Mouse (Mus musculus): ENCODE data around the gene Epb41l1. TPM values are rescaled to one million over a fixed set of nuclear protein-coding genes. Genes with fewer than 3 reads are reported as not detected.

Epb41l1 gene
- polyA plus RNA-seq, 1 experiment from 2014 or later, result 4.0 TPM

- no peak overlapping the region for H3K4me2 ChIP-seq (ENCODE audit: low read depth, low read length)
- no peaks in the 10 kb centered on the region; the same call in 1 of the 2 replicates for H3K4me1 ChIP-seq (ENCODE audit: control insufficient read depth, insufficient read depth, low read length)
- no peak for ATAC-seq (ENCODE audit: low read depth)
- no peak for DNase-seq (ENCODE audit: low spot score)
- H3K27ac ChIP-seq (replicated peaks; ENCODE audit: low read depth, low read length), result no peak overlapping the region
- no peak overlapping the region for H3K4me3 ChIP-seq (ENCODE audit: low read depth, low read length)
- WGBS, result 63% methylated on average over 11 of the region's 11 CpGs
- no peaks in the 10 kb centered on the region for H3K27me3 ChIP-seq (replicated peaks; ENCODE audit: control insufficient read depth, insufficient read depth, low read length)
- no peak overlapping the region for H3K9ac ChIP-seq (ENCODE audit: low read depth, low read length)
- no peaks in the 10 kb centered on the region for H3K9me3 ChIP-seq (ENCODE audit: control insufficient read depth, low read length)
- H3K36me3 ChIP-seq (ENCODE audit: control insufficient read depth, insufficient read depth, low read length), result no peaks in the 10 kb centered on the region
Measured at GRCm38 (mm10) chr2:156584154-156584796, 163.6 kb downstream of the Epb41l1 start.

GRCm38 (mm10) chr2:156584797-156585471, 164.2 kb downstream of the Epb41l1 start:
- H3K9ac ChIP-seq (ENCODE audit: low read depth, low read length), result no peak overlapping the region
- H3K27me3 ChIP-seq (replicated peaks; ENCODE audit: control insufficient read depth, insufficient read depth, low read length), result no peaks in the 10 kb centered on the region
- H3K4me2 ChIP-seq (ENCODE audit: low read depth, low read length), result no peak overlapping the region
- ATAC-seq (ENCODE audit: low read depth), result no peak
- 39% methylated on average over 14 of the region's 14 CpGs for WGBS
- no peaks in the 10 kb centered on the region; the same call in 1 of the 2 replicates for H3K4me1 ChIP-seq (ENCODE audit: control insufficient read depth, insufficient read depth, low read length)
- no peaks in the 10 kb centered on the region for H3K9me3 ChIP-seq (ENCODE audit: control insufficient read depth, low read length)
- H3K27ac ChIP-seq (replicated peaks; ENCODE audit: low read depth, low read length), result no peak overlapping the region
- no peaks in the 10 kb centered on the region for H3K36me3 ChIP-seq (ENCODE audit: control insufficient read depth, insufficient read depth, low read length)
- no peak overlapping the region for H3K4me3 ChIP-seq (ENCODE audit: low read depth, low read length)
- DNase-seq (ENCODE audit: low spot score), result no peak

- H3K36me3 ChIP-seq (ENCODE audit: control insufficient read depth, insufficient read depth, low read length), result no peaks in the 10 kb centered on the region
- no peaks in the 10 kb centered on the region for H3K9me3 ChIP-seq (ENCODE audit: control insufficient read depth, low read length)
- WGBS, result 88% methylated on average over 9 of the region's 9 CpGs
- no peaks in the 10 kb centered on the region for H3K27me3 ChIP-seq (replicated peaks; ENCODE audit: control insufficient read depth, insufficient read depth, low read length)
- no peak overlapping the region for H3K4me2 ChIP-seq (ENCODE audit: low read depth, low read length)
- DNase-seq (ENCODE audit: low spot score), result no peak
- H3K4me3 ChIP-seq (ENCODE audit: low read depth, low read length), result no peak overlapping the region
- H3K27ac ChIP-seq (replicated peaks; ENCODE audit: low read depth, low read length), result no peak overlapping the region
- no peak overlapping the region for H3K9ac ChIP-seq (ENCODE audit: low read depth, low read length)
- no peaks in the 10 kb centered on the region; the same call in 1 of the 2 replicates for H3K4me1 ChIP-seq (ENCODE audit: control insufficient read depth, insufficient read depth, low read length)
- no peak for ATAC-seq (ENCODE audit: low read depth)
Measured at GRCm38 (mm10) chr2:156589481-156589880, 168.8 kb downstream of the Epb41l1 start.

Small RNAs within 50 kb of the gene (microRNA-seq; reads per million reads assigned to microRNA genes)
- gene Gm22758 (ENCODE audit: borderline number of aligned reads), result not detected

Other genes starting within 250 kb of the Epb41l1 start
- 561 and 619 TPM in 2 replicates for gene Rbm39, start 240.7 kb upstream of the Epb41l1 start, polyA plus RNA-seq (2014; fragmentation: Nextera tagmentation; extraction: Ambion mirVana)
- 69.8 and 76.1 TPM in 2 replicates for gene Phf20, start 224.4 kb upstream of the Epb41l1 start, polyA plus RNA-seq (2014; fragmentation: Nextera tagmentation; extraction: Ambion mirVana)
- 3.8 and 3.9 TPM in 2 replicates for gene Cnbd2, start 108.6 kb upstream of the Epb41l1 start, polyA plus RNA-seq (2014; fragmentation: Nextera tagmentation; extraction: Ambion mirVana)
- 59.8 and 65.1 TPM in 2 replicates for gene Scand1, start 108.2 kb upstream of the Epb41l1 start, polyA plus RNA-seq (2014; fragmentation: Nextera tagmentation; extraction: Ambion mirVana)
- 34.3 and 37.5 TPM in 2 replicates for gene Aar2, start 126.7 kb downstream of the Epb41l1 start, polyA plus RNA-seq (2014; fragmentation: Nextera tagmentation; extraction: Ambion mirVana)
- gene Dlgap4, start 192.8 kb downstream of the Epb41l1 start, polyA plus RNA-seq (2014; fragmentation: Nextera tagmentation; extraction: Ambion mirVana), result 74.0 and 84.6 TPM in 2 replicates